Mouse (Mus musculus) embryonic facial prominence, embryonic 11.5 days (tissue): ENCODE results near the gene Dnmt3l. TPM values are rescaled to one million over a fixed set of nuclear protein-coding genes. Genes with fewer than 3 reads are reported as not detected.
"Not testable (repeated sequence)": the region's sequence is repeated elsewhere in the genome, so short reads cannot be mapped to it uniquely, and the experiment has no call there.

Experiments
- ATAC-seq: fragments of 200-750 bp; cut with Nextera tagmentation; replicated peaks from 2 replicates; pipeline ENCODE4 v1.8.0; 2017; ENCODE audit warnings: low read depth; ENCODE audit not compliant: insufficient number of reproducible peaks, low FRiP score, low TSS enrichment
- DNase-seq: peaks from one replicate; pipeline ENCODE4 v3.0.0-alpha.2; 2015; ENCODE audit warnings: low spot score
- H3K27ac ChIP-seq: fragments of 300-500 bp; sonication (generic); replicated peaks from 2 replicates; pipeline ENCODE4 v1.5.1; 2014; ENCODE audit warnings: mild to moderate bottlenecking, low read depth, low read length, control low read depth
- H3K27me3 ChIP-seq: fragments of 300-500 bp; sonication (generic); 2 replicates; pipeline ENCODE4 v1.6.1; 2014; ENCODE audit warnings: mild to moderate bottlenecking, low read length, moderate library complexity, mixed read lengths; ENCODE audit not compliant: control insufficient read depth, insufficient read depth
- H3K36me3 ChIP-seq: fragments of 300-500 bp; sonication (generic); replicated peaks from 2 replicates; pipeline ENCODE4 v1.6.1; 2014; ENCODE audit warnings: low read depth, mild to moderate bottlenecking, low read length, moderate library complexity, mixed read lengths; ENCODE audit not compliant: control insufficient read depth, insufficient read depth
- H3K4me1 ChIP-seq: fragments of 300-500 bp; sonication (generic); 2 replicates; pipeline ENCODE4 v1.6.1; 2014; ENCODE audit warnings: low read length, mixed read lengths; ENCODE audit not compliant: control insufficient read depth, insufficient read depth
- H3K4me2 ChIP-seq: fragments of 300-500 bp; sonication (generic); 2 replicates; pipeline ENCODE4 v1.6.1; 2014; ENCODE audit warnings: low read depth, mild to moderate bottlenecking, control low read depth, low read length, moderate library complexity
- H3K4me3 ChIP-seq: fragments of 300-500 bp; sonication (generic); 2 replicates; pipeline ENCODE4 v1.5.1; 2014; ENCODE audit warnings: low read depth, low read length, control low read depth
- H3K9ac ChIP-seq: fragments of 300-500 bp; sonication (generic); replicated peaks from 2 replicates; pipeline ENCODE4 v1.6.1; 2014; ENCODE audit warnings: mild to moderate bottlenecking, control low read depth, low read length
- H3K9me3 ChIP-seq: fragments of 300-500 bp; sonication (generic); replicated peaks from 2 replicates; pipeline ENCODE4 v1.6.1; 2016; ENCODE audit warnings: mild to moderate bottlenecking, low read length, inconsistent platforms, mixed read lengths; ENCODE audit not compliant: control insufficient read depth
- WGBS: fragments of 180-500 bp; shearing (Covaris S2); extraction: QIAGEN DNeasy Blood & Tissue Kit; methylation state at CpG from one replicate; pipeline ENCODE4 v1.1.7; 2014; 5-methylcytosine and 5-hydroxymethylcytosine counted together
- polyA plus RNA-seq: library from polyadenylated mRNA; unstranded; fragments of >200 nt; fragmentation: Nextera tagmentation; extraction: Ambion mirVana; gene quantifications from 2 replicates; pipeline ENCODE4 v1.2.1, GENCODE M21; 2014

Dnmt3l gene
- polyA plus RNA-seq, 1 experiment from 2014 or later: not detected

DNA sequence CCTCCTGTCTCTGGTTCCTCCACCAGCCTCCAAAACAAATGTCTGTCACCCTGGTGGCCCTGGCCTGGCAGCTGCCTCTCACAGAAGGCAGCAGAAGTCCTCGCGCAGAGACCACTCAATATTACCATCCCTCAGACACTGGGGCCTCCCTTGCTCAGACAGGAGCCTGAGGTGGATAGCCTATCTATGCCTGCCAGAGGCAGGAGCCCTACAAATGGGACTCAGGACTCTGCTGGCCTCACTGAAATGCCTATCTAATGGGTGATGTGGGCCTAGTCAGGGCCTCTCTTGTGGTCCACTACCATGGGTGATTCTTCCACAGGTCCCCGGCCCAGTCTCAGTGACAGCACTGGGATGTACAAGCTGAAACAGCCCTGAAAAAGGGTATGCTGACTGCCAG, 33.6 kb upstream of the Dnmt3l start:
- peak overlapping the region; percentile 77 for H3K4me2 ChIP-seq
- H3K9ac ChIP-seq: peak overlapping the region; percentile 46
- no peaks in the 10 kb centered on the region for H3K27me3 ChIP-seq
- H3K9me3 ChIP-seq: no peaks in the 10 kb centered on the region
- WGBS: 79% methylated on average over 3 of the region's 3 CpGs
- peaks cover 7% of the 10 kb centered on the region; the same call in 1 of the 2 replicates for H3K4me1 ChIP-seq
- ATAC-seq (no peak), DNase-seq (no peak)
- no peak overlapping the region for H3K27ac ChIP-seq
- no peaks in the 10 kb centered on the region for H3K36me3 ChIP-seq
- H3K4me3 ChIP-seq: peak overlapping the region; percentile 75

GRCm38 (mm10) chr10:78009184-78009944, 32.4 kb upstream of the Dnmt3l start:
- peak; percentile 94 for ATAC-seq
- Histone ChIP-seq H3K9me3 (no peaks in the 10 kb centered on the region), H3K36me3 (no peaks in the 10 kb centered on the region), H3K4me1 (peaks cover 7% of the 10 kb centered on the region; the same call in 1 of the 2 replicates), H3K27ac (peak overlapping the region; percentile 94), H3K9ac (peak overlapping the region; percentile 86), H3K4me3 (peak overlapping the region; percentile 75), H3K4me2 (peak overlapping the region; percentile 77), H3K27me3 (no peaks in the 10 kb centered on the region)
- under 1% methylated on average over 47 of the region's 59 CpGs for WGBS
- peak; percentile 96 for DNase-seq

DNA sequence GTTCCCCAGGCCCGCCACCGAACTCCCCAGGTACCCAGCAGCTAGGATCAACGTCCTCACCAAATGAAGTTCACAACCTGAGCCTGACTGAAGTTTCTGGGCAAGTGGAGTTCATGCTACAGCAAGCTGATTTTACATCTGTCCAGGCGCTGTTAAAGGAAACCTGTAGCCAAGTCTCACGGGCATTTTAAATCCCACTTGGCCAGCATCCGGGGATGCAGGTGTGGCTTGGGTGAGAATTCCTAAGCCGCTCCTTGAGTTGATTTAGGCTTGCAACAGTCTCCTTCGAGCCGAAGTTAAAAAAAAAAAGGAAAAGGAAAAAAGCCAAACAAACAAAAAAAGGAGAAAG, 31.8 kb upstream of the Dnmt3l start, which contains the start of gene Pfkl:
Gene Pfkl, minus strand, starts transcription at position 139 of the 349 bp plus-strand sequence.
- Histone ChIP-seq H3K27ac (peak within 1 kb of the TSS; percentile 94), H3K27me3 (no peaks in the 10 kb centered on the region), H3K36me3 (no peaks in the 10 kb centered on the region), H3K4me1 (peaks cover 7% of the 10 kb centered on the region; the same call in 1 of the 2 replicates), H3K9me3 (no peaks in the 10 kb centered on the region), H3K9ac (peak within 1 kb of the TSS; percentile 86), H3K4me2 (peak within 1 kb of the TSS; percentile 77), H3K4me3 (peak within 1 kb of the TSS; percentile 75)
- WGBS: under 1% methylated on average over 9 of the region's 9 CpGs
- DNase-seq (no peak), ATAC-seq (no peak)

DNA sequence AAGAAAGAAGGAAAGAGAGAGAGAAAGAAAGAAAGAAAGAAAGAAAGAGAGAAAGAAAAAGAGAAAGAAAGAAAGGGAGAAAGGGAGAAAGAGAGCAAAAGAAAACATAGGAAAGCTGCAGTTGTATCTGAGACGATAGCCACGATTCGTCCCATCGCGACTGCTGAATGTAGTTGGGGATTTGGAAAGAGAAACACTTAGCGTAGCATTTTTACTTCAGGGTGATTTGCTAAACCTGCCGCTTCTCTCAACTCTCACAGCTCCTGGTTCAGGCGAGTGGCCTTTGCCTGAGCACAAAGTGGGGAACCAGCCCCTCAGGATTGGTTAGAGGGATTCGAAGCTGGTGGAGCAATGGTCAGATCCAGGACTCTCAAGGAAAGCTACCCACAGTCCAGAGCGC, 31.4 kb upstream of the Dnmt3l start:
- peak overlapping the region; percentile 3; the same call in 1 of the 2 replicates for H3K4me2 ChIP-seq
- no peaks in the 10 kb centered on the region for H3K36me3 ChIP-seq
- ATAC-seq (no peak), DNase-seq (peak; percentile 20)
- WGBS: 19% methylated on average over 10 of the region's 10 CpGs
- H3K9me3 ChIP-seq: no peaks in the 10 kb centered on the region
- H3K27ac ChIP-seq: no peak overlapping the region
- H3K9ac ChIP-seq: 0 out of 2 replicates have a peak overlapping the region, but pooled peaks have one; percentile 2
- H3K4me3 ChIP-seq: 0 out of 2 replicates have a peak overlapping the region, but pooled peaks have one; percentile 11
- H3K4me1 ChIP-seq: peaks cover 7% of the 10 kb centered on the region; the same call in 1 of the 2 replicates
- no peaks in the 10 kb centered on the region for H3K27me3 ChIP-seq

DNA sequence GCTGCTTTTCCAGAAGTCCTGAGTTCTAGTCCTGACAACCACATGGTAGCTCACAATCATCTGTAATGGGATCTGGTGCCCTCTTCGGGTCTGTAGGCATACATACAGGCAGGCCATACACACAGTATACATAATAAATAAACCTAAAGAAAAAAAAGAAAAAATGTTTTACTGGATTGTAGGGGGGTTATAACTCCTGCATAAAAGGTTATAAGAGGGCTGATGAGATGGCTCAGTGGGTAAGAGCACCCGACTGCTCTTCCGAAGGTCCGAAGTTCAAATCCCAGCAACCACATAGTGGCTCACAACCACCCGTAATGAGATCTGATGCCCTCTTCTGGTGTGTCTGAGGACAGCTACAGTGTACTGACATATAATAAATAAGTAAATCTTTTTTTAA, 30.6 kb upstream of the Dnmt3l start:
- H3K27me3 ChIP-seq, DNase-seq, ATAC-seq, H3K36me3 ChIP-seq, H3K9ac ChIP-seq, H3K9me3 ChIP-seq, H3K4me1 ChIP-seq, H3K4me3 ChIP-seq, H3K27ac ChIP-seq, H3K4me2 ChIP-seq: not testable (repeated sequence)
- WGBS: 94% methylated on average over 5 of the region's 5 CpGs

DNA sequence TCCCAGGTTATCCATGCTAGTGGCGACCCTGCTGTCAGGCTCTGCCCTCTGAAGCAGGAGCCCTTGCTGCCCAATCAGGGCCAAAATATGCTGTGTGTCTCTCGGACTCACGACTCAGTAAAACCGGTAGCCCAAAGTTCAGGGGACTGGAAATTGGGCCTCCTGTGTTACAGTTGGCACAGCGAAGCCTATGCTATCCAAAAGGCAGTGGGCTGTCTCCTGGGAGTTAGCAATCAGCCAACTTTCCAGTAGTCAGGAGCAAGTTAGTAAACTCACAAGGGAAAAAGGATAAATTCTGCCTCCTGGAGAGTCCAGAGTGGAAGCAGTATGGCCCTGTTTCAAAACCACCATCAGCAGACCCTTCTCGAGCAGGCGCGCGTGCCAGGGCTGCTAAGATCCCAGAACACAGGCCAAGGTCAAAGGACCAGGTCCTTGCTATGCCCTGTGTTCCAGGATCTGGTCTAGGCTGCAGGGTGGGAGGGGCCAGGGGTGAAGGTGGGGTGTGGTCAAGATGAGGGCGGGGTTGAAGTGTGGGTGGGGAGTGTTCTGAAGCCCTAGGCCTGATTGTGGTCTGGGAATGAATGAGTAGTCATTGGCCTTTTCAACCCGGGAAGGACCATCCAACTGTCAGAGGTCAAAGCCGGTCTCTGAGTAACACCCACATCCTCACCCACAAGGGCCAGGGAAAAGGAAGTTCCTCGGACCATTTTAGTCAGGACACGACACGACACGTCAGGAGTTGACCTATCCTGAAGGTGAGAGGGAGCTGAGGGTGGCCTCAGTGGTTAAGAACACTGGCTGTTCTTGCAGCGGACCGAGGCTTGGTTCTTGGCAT, 28.9 kb upstream of the Dnmt3l start:
- no peak for DNase-seq
- peaks cover 3% of the 10 kb centered on the region; the same call in 1 of the 2 replicates for H3K4me1 ChIP-seq
- no peak overlapping the region for H3K27ac ChIP-seq
- no peak for ATAC-seq
- H3K36me3 ChIP-seq: no peaks in the 10 kb centered on the region
- H3K9ac ChIP-seq: no peak overlapping the region
- 91% methylated on average over 18 of the region's 18 CpGs for WGBS
- H3K4me3 ChIP-seq: no peak overlapping the region
- no peak overlapping the region for H3K4me2 ChIP-seq
- no peaks in the 10 kb centered on the region for H3K27me3 ChIP-seq
- H3K9me3 ChIP-seq: no peaks in the 10 kb centered on the region

DNA sequence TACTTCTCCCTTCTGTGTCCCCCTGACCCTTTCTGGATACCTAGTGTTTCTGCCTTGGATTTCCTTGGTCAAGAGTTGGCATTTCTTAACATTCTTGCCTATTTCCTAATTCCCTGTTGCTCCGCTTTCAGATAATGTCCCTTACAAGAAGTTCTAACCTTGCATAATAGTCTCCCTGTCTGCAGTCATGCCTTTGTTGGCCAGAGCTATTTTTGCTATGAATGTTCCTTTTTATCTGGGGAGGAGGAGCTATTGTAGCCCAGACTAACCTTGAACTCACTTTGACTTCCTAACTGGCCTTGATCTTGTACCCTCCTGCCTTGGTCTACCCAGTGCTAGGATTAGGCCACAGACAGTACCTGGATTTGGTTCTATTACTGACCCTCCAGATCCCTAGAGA, 26.3 kb upstream of the Dnmt3l start:
- ATAC-seq: no peak
- 90% methylated on average over 1 of the region's 1 CpGs for WGBS
- no peak for DNase-seq
- no peaks in the 10 kb centered on the region for H3K36me3 ChIP-seq
- no peak overlapping the region for H3K27ac ChIP-seq
- no peaks in the 10 kb centered on the region for H3K4me1 ChIP-seq
- H3K9me3 ChIP-seq: no peaks in the 10 kb centered on the region
- no peak overlapping the region for H3K4me3 ChIP-seq
- no peak overlapping the region for H3K9ac ChIP-seq
- H3K4me2 ChIP-seq: no peak overlapping the region
- no peaks in the 10 kb centered on the region for H3K27me3 ChIP-seq

DNA sequence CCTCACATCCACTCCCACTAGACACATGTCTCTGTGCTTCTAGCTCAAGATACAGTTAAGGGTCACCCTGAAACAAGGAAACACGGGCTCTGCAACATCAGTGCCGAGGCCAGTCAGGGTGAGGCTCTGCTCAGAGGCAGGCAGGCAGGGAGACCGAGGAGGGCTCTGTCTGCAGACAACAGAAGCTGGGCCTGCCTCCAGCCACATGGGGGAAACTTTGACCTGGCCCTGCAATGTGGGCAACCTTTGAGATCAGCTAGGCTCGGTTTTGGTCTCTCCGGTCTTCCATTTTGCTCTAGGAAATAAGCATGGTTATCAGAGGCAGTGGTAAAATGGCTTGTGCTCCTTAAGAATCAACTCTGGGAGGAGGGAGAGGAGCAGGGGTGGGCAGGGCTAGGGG, 25.4 kb upstream of the Dnmt3l start:
- Histone ChIP-seq H3K4me3 (no peak overlapping the region), H3K9me3 (no peaks in the 10 kb centered on the region), H3K36me3 (no peaks in the 10 kb centered on the region), H3K4me1 (no peaks in the 10 kb centered on the region), H3K9ac (no peak overlapping the region), H3K4me2 (no peak overlapping the region), H3K27ac (no peak overlapping the region), H3K27me3 (no peaks in the 10 kb centered on the region)
- ATAC-seq (no peak), DNase-seq (no peak)
- 60% methylated on average over 5 of the region's 5 CpGs for WGBS
